Mouse (Mus musculus): ENCODE results near the gene Ncoa3. TPM values are rescaled to one million over a fixed set of nuclear protein-coding genes. Genes with fewer than 3 reads are reported as not detected.

The Ncoa3 gene
- total and polyA plus RNA-seq, 2 experiments: 11.5 to 13.6 TPM

DNA sequence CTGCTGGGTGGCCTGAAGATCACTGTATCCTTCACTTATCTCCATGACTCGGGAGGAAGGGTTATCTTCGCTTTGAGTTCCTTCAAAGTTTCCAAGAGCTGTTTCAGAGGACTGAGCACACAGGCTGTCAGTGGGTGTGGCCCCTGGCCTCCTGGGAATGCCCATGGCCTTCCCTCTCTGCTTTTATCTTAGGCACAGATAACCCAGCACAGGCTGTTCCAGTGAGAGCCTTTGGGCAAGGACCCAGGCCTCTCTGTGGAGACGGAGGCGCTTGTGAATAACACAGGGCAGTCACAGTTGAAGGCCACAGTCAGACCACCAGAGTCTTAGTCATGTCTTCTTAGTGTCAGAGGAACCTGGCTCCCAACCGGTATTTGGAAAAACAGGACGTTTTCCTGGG lies 130.3 kb downstream of the Ncoa3 start:
- no peak for DNase-seq (ENCODE audit: extremely low read depth, low read depth, low spot score)
- H3K27ac ChIP-seq (replicated peaks; ENCODE audit: insufficient read depth, low read depth, low read length): no peak overlapping the region; the same call in 1 of the 2 replicates

More for the DNA sequence above, 130.3 kb downstream of the Ncoa3 start:
- no peak overlapping the region for H3K9ac ChIP-seq (ENCODE audit: low read depth, low read length)
- H3K79me2 ChIP-seq (ENCODE audit: control insufficient read depth, insufficient read depth, low read length): no peaks in the 10 kb centered on the region
- WGBS: 79% methylated on average over 6 of the region's 6 CpGs
- peaks cover 17% of the 10 kb centered on the region for H3K4me1 ChIP-seq (ENCODE audit: control insufficient read depth, insufficient read depth, low read length)
- H3K4me3 ChIP-seq (ENCODE audit: insufficient read depth, low read depth, low read length): no peak overlapping the region
- TF ChIP-seq CTCF (IDR thresholded peaks at IDR 0.05; ENCODE audit: low read depth, low read length): no peak
- TF ChIP-seq POLR2A (IDR thresholded peaks at IDR 0.05; ENCODE audit: extremely low read depth, insufficient read depth, low read length): no peak
- no peaks in the 10 kb centered on the region for H3K27me3 ChIP-seq (ENCODE audit: control insufficient read depth, insufficient read depth, low read length)
- H3K36me3 ChIP-seq (ENCODE audit: control insufficient read depth, insufficient read depth, low read length): no peaks in the 10 kb centered on the region

Other genes with a start within 250 kb of the Ncoa3 start
- gene Zmynd8, start 93.6 kb upstream of the Ncoa3 start, total RNA-seq (2014; rRNA removed): 10.0 and 10.8 TPM in 2 replicates
- 6.4 and 7.8 TPM in 2 replicates for gene Zmynd8, start 93.6 kb upstream of the Ncoa3 start, polyA plus RNA-seq (2012; rRNA removed)
- 7.8 and 9.9 TPM in 2 replicates for gene Sulf2, start 163.0 kb downstream of the Ncoa3 start, total RNA-seq (2014; rRNA removed)
- 16.1 and 21.9 TPM in 2 replicates for gene Sulf2, start 163.0 kb downstream of the Ncoa3 start, polyA plus RNA-seq (2012; rRNA removed)

Measured in liver, adult 2 months (tissue).